Mouse (Mus musculus): ENCODE results near the gene Slc45a1. TPM values are rescaled to one million over a fixed set of nuclear protein-coding genes. Genes with fewer than 3 reads are reported as not detected.

The Slc45a1 gene
- polyA plus RNA-seq, 1 experiment from 2014 or later = 20.7 TPM

DNA sequence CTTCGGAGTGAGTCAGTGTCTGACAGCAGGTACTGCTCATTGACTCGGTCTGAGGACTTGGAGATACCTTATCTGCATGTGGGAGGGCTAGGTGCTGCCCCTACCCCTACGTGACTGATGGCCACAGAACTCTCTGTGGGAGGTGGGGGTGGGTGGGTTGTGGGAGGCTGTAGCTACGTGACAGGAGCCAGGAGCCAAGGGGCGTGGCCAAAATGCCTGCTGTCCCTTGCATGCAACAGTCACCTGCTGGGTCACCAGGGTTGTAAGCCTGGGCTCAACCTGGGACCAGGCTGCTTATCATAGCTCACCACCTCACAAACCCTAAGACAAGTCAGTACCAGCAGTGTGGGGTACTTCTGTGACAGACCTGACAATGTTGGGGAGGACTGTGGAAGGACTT lies 28.4 kb upstream of the Slc45a1 start:
- no peaks in the 10 kb centered on the region for H3K36me3 ChIP-seq
- H3K4me1 ChIP-seq (replicated peaks) = peaks cover 13% of the 10 kb centered on the region
- H3K4me2 ChIP-seq (replicated peaks) = no peak overlapping the region
- no peak for ATAC-seq
- peaks cover 4% of the 10 kb centered on the region; the same call in 1 of the 2 replicates for H3K9me3 ChIP-seq
- H3K27me3 ChIP-seq = peaks cover 10% of the 10 kb centered on the region; the same call in 1 of the 2 replicates
- H3K4me3 ChIP-seq (replicated peaks) = no peak overlapping the region
- no peak overlapping the region for H3K27ac ChIP-seq
- WGBS = 82% methylated on average over 5 of the region's 5 CpGs
- H3K9ac ChIP-seq (replicated peaks) = no peak overlapping the region

DNA sequence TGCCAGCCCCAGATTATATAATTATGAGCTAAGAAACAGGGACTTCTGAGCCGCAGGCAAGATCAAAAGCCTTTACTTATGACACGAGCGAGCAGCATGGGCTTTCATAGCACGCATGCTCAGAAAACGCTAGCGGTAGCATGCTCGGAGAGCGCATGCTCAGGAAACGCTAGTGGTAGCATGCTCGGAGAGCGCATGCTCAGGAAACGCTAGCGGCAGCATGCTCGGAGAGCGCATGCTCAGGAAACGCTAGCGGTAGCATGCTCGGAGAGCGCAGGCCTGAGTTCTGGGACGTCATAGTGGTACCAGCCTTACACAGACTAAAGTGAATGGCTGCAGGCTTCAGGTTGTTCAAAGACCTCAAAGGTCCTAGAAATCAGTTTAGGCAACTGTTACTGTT lies 26.8 kb upstream of the Slc45a1 start:
- H3K36me3 ChIP-seq = no peaks in the 10 kb centered on the region
- no peak overlapping the region for H3K4me3 ChIP-seq (replicated peaks)
- H3K4me2 ChIP-seq (replicated peaks) = no peak overlapping the region
- no peak overlapping the region for H3K9ac ChIP-seq (replicated peaks)
- WGBS = 98% methylated on average over 20 of the region's 20 CpGs
- no peak for ATAC-seq
- peaks cover 13% of the 10 kb centered on the region for H3K4me1 ChIP-seq (replicated peaks)
- H3K27me3 ChIP-seq = peaks cover 16% of the 10 kb centered on the region
- H3K9me3 ChIP-seq = peaks cover 4% of the 10 kb centered on the region; the same call in 1 of the 2 replicates
- no peak overlapping the region for H3K27ac ChIP-seq

GRCm38 (mm10) chr4:150677846-150678224 lies 25.9 kb upstream of the Slc45a1 start:
- Histone ChIP-seq H3K27me3 (peaks cover 20% of the 10 kb centered on the region), H3K27ac (no peak overlapping the region), H3K9ac (replicated peaks) (no peak overlapping the region), H3K4me3 (replicated peaks) (no peak overlapping the region), H3K4me2 (replicated peaks) (peak overlapping the region; percentile 37; the same call in 1 of the 2 replicates), H3K4me1 (replicated peaks) (peaks cover 13% of the 10 kb centered on the region), H3K9me3 (peaks cover 4% of the 10 kb centered on the region; the same call in 1 of the 2 replicates), H3K36me3 (no peaks in the 10 kb centered on the region)
- whole genome bisulfite sequencing = 5% methylated on average over 4 of the region's 4 CpGs
- ATAC-seq = peak; percentile 77

GRCm38 (mm10) chr4:150677126-150677845 lies 25.3 kb upstream of the Slc45a1 start:
- H3K4me3 ChIP-seq (replicated peaks) = no peak overlapping the region
- no peak overlapping the region for H3K9ac ChIP-seq (replicated peaks)
- H3K27ac ChIP-seq = no peak overlapping the region
- 10% methylated on average over 10 of the region's 10 CpGs for WGBS
- peaks cover 20% of the 10 kb centered on the region for H3K27me3 ChIP-seq
- ATAC-seq = peak; percentile 85
- H3K4me1 ChIP-seq (replicated peaks) = peaks cover 13% of the 10 kb centered on the region
- H3K9me3 ChIP-seq = peaks cover 4% of the 10 kb centered on the region; the same call in 1 of the 2 replicates
- no peaks in the 10 kb centered on the region for H3K36me3 ChIP-seq
- H3K4me2 ChIP-seq (replicated peaks) = peak overlapping the region; percentile 37

GRCm38 (mm10) chr4:150676029-150676428 lies 24.1 kb upstream of the Slc45a1 start:
- Histone ChIP-seq H3K27me3 (peaks cover 20% of the 10 kb centered on the region), H3K9me3 (no peaks in the 10 kb centered on the region), H3K27ac (no peak overlapping the region), H3K9ac (replicated peaks) (no peak overlapping the region), H3K4me3 (replicated peaks) (no peak overlapping the region), H3K4me1 (replicated peaks) (peaks cover 13% of the 10 kb centered on the region), H3K36me3 (no peaks in the 10 kb centered on the region), H3K4me2 (replicated peaks) (no peak overlapping the region)
- no peak for ATAC-seq
- 81% methylated on average over 13 of the region's 13 CpGs for WGBS

DNA sequence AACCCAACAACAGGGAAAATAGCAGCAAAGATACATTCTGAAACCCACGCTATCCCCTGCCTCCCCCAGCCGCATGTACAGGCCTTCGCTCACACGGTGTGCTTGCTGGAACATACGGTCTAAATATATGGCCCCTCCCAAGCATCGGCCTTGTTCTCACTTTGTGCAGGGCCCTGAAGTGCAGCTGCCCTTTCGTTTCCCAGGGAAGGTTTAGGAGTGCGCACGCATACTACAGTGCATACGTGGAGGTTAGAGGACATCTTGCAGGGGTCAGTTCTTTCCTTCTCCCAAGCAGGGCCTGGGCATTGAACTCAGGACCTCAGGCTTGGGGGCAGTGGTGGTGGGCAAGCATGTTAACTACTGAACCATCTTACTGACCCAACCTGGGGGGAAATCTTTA lies 23.3 kb upstream of the Slc45a1 start:
- Histone ChIP-seq H3K4me3 (replicated peaks) (no peak overlapping the region), H3K27me3 (peaks cover 16% of the 10 kb centered on the region), H3K4me2 (replicated peaks) (no peak overlapping the region), H3K36me3 (no peaks in the 10 kb centered on the region), H3K9ac (replicated peaks) (no peak overlapping the region), H3K27ac (no peak overlapping the region), H3K9me3 (no peaks in the 10 kb centered on the region), H3K4me1 (replicated peaks) (peaks cover 13% of the 10 kb centered on the region)
- 92% methylated on average over 10 of the region's 10 CpGs for WGBS
- ATAC-seq = no peak

DNA sequence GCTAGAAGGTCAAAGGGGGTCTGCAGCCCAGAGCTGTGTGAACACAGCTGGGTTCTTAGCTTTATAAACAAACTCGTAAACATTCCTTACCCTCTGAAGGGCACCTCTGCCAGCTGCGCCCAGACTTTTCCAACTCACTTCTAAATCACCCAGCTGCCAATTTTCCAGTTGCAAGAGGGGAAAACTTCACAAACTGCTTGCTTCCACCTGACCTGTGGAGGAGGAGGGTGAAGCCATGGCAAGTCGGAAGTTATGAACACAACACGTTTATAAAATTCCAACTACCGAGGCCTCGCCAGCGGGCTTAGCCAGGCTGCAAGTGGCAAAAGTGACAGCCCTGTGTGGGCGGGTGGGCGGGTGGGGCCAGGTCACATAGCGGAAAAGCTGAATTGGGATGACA lies 13.8 kb upstream of the Slc45a1 start:
- Histone ChIP-seq H3K4me2 (replicated peaks) (no peak overlapping the region), H3K9ac (replicated peaks) (no peak overlapping the region), H3K27ac (no peak overlapping the region), H3K4me1 (replicated peaks) (peaks cover 12% of the 10 kb centered on the region), H3K4me3 (replicated peaks) (no peak overlapping the region), H3K36me3 (no peaks in the 10 kb centered on the region), H3K27me3 (peaks cover 15% of the 10 kb centered on the region; the same call in 1 of the 2 replicates), H3K9me3 (no peaks in the 10 kb centered on the region)
- ATAC-seq = no peak
- WGBS = 93% methylated on average over 10 of the region's 10 CpGs

GRCm38 (mm10) chr4:150664726-150665125 lies 12.8 kb upstream of the Slc45a1 start:
- Histone ChIP-seq H3K36me3 (no peaks in the 10 kb centered on the region), H3K27ac (no peak overlapping the region), H3K9me3 (no peaks in the 10 kb centered on the region), H3K4me1 (replicated peaks) (peaks cover 12% of the 10 kb centered on the region), H3K4me3 (replicated peaks) (no peak overlapping the region), H3K9ac (replicated peaks) (no peak overlapping the region), H3K4me2 (replicated peaks) (no peak overlapping the region), H3K27me3 (peaks cover 18% of the 10 kb centered on the region; the same call in 1 of the 2 replicates)
- ATAC-seq = no peak
- 81% methylated on average over 7 of the region's 7 CpGs for WGBS

DNA sequence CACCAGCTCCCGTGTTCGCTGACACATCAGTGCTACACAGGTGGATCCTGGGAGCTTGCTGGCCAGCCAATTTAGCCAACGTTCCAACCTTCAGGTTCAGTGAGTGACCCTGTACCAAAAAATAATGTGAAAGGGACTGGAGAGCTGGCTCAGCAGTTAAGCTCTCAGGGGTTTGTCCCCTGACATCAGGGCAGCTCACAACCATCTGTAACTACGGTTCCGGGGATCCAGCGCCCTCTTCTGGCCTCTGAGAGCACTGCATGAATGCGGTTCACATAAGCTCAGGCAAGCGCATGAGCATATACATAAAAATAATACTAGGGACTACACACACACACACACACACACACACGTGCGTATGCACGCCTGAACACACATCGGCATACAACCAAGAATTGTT lies 11.2 kb upstream of the Slc45a1 start:
- no peak overlapping the region for H3K27ac ChIP-seq
- no peak for ATAC-seq
- H3K9ac ChIP-seq (replicated peaks) = no peak overlapping the region
- no peak overlapping the region for H3K4me3 ChIP-seq (replicated peaks)
- H3K9me3 ChIP-seq = no peaks in the 10 kb centered on the region
- H3K27me3 ChIP-seq = peaks cover 18% of the 10 kb centered on the region; the same call in 1 of the 2 replicates
- H3K4me1 ChIP-seq (replicated peaks) = peaks cover 12% of the 10 kb centered on the region
- no peaks in the 10 kb centered on the region for H3K36me3 ChIP-seq
- 59% methylated on average over 12 of the region's 12 CpGs for WGBS
- no peak overlapping the region for H3K4me2 ChIP-seq (replicated peaks)

DNA sequence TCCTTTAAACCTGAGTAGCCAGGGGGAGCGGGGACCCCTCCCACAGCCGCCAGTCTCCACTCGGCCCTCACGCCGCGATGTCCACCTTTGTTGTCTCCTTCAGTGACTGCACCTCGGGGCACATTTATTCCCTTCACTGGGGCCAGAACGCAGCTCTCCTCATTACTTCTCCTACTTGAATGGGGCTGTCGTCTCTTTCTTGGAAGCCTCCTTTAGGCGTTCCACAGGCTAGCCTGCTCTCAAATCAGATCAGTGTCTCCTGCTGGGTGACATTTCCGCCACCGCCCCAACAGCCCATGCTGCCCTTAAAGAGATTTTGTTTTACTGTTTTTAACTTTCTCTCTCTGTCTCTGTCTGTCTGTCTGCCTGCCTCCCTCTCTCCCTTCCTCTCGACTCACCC lies 9.9 kb upstream of the Slc45a1 start:
- Histone ChIP-seq H3K4me2 (replicated peaks) (peak overlapping the region; percentile 38), H3K4me1 (replicated peaks) (peaks cover 12% of the 10 kb centered on the region), H3K4me3 (replicated peaks) (0 out of 2 replicates have a peak overlapping the region, but pooled peaks have one; percentile 1), H3K9me3 (peaks cover under 1% of the 10 kb centered on the region; the same call in 1 of the 2 replicates), H3K27me3 (peaks cover 18% of the 10 kb centered on the region; the same call in 1 of the 2 replicates), H3K27ac (no peak overlapping the region), H3K36me3 (no peaks in the 10 kb centered on the region), H3K9ac (replicated peaks) (0 out of 2 replicates have a peak overlapping the region, but pooled peaks have one; percentile 4)
- ATAC-seq = no peak
- 5% methylated on average over 13 of the region's 13 CpGs for WGBS

DNA sequence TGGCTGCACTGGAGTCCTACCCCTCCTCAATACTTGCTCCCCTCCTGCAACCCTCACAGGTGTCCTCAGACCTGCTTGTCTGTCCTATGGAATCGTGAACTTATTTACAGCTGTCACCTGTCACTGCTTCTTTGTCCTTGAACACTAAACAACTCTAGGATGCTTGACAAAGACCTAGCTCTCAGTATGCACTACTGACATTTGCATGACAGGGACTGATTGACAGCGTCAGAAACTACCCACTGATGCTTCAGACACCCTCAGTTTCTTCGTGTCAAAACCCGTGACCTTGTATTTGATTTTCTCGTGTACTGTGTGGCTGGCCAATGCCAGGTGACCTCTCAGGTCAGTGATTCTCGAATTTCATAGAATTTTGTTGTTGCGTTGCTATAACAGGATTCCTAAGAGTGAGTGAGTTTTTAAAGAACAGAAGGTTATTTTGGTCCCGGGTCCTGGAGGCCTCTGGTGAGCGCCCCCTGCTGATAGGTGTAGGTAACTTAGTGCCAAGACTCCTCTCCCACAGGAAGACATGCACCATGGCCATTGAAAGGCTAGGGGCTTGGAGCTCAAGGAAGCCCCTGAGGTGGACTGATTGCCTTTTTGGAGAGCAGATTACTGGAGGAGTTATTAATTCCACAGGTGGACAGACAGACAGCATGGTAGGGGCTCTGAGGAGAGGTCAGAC lies 8.1 kb upstream of the Slc45a1 start:
- H3K27ac ChIP-seq = no peak overlapping the region
- peaks cover 20% of the 10 kb centered on the region; the same call in 1 of the 2 replicates for H3K27me3 ChIP-seq
- H3K9ac ChIP-seq (replicated peaks) = no peak overlapping the region
- peaks cover 15% of the 10 kb centered on the region for H3K4me1 ChIP-seq (replicated peaks)
- no peak overlapping the region for H3K4me3 ChIP-seq (replicated peaks)
- peaks cover 6% of the 10 kb centered on the region; the same call in 1 of the 2 replicates for H3K9me3 ChIP-seq
- no peaks in the 10 kb centered on the region for H3K36me3 ChIP-seq
- 79% methylated on average over 9 of the region's 9 CpGs for WGBS
- no peak for ATAC-seq
- no peak overlapping the region for H3K4me2 ChIP-seq (replicated peaks)

- Histone ChIP-seq H3K27me3 (peaks cover 33% of the 10 kb centered on the region), H3K4me1 (replicated peaks) (peaks cover 11% of the 10 kb centered on the region), H3K36me3 (no peaks in the 10 kb centered on the region), H3K4me3 (replicated peaks) (no peak overlapping the region), H3K9me3 (peaks cover 6% of the 10 kb centered on the region; the same call in 1 of the 2 replicates), H3K27ac (no peak overlapping the region), H3K4me2 (replicated peaks) (no peak overlapping the region), H3K9ac (replicated peaks) (no peak overlapping the region)
- ATAC-seq = no peak
- 85% methylated on average over 6 of the region's 6 CpGs for whole genome bisulfite sequencing
Measured at GRCm38 (mm10) chr4:150656504-150656903, 4.5 kb upstream of the Slc45a1 start.

Measured in midbrain, embryonic 13.5 days (tissue).